Mouse (Mus musculus) regulatory T cell (primary cell): ENCODE results near the gene Zkscan5.
"Not testable (repeated sequence)": the region's sequence is repeated elsewhere in the genome, so short reads cannot be mapped to it uniquely, and the experiment has no call there.

ENCODE experiments used
- in situ Hi-C: fragments of 300-600 bp; cut with MboI, MseI; formaldehyde crosslinking; loops from one replicate; pipeline ENCODE4 v1.15.1; 2025; ENCODE audit warnings: high pct_unique_total_duplicates

Zkscan5 gene

GRCm38 (mm10) chr5:145212216-145212615 is 7.9 kb downstream of the Zkscan5 start:
- in situ Hi-C loops, result loop anchor here (25.0 kb wide), 1 partner anchor 1575 kb away; the partner anchor contains the start of gene Usp12

GRCm38 (mm10) chr5:145213505-145213904 is 9.1 kb downstream of the Zkscan5 start:
- in situ Hi-C loops, result loop anchor here (25.0 kb wide), 1 partner anchor 1574 kb away; the partner anchor contains the start of gene Usp12

- in situ Hi-C loops, result loop anchor here (25.0 kb wide), 1 partner anchor 1573 kb away; the partner anchor contains the start of gene Usp12
Observed at GRCm38 (mm10) chr5:145214679-145215078, 10.3 kb downstream of the Zkscan5 start.

- in situ Hi-C loops, result loop anchor here (25.0 kb wide), 1 partner anchor 1570 kb away; the partner anchor contains the start of gene Usp12
Observed at GRCm38 (mm10) chr5:145217746-145218145, 13.4 kb downstream of the Zkscan5 start.

- in situ Hi-C loops, result loop anchor here (25.0 kb wide), 1 partner anchor 1569 kb away; the partner anchor contains the start of gene Usp12
Observed at GRCm38 (mm10) chr5:145218206-145218605, 13.8 kb downstream of the Zkscan5 start.

- in situ Hi-C loops, result loop anchor here (25.0 kb wide), 1 partner anchor 1569 kb away; the partner anchor contains the start of gene Usp12
Observed at GRCm38 (mm10) chr5:145218671-145219070, 14.3 kb downstream of the Zkscan5 start.

- in situ Hi-C loops, result loop anchor here (25.0 kb wide), 1 partner anchor 1567 kb away; the partner anchor contains the start of gene Usp12
Observed at GRCm38 (mm10) chr5:145219981-145220380, 15.6 kb downstream of the Zkscan5 start.

GRCm38 (mm10) chr5:145222840-145223239 is 18.5 kb downstream of the Zkscan5 start:
- in situ Hi-C loops, result loop anchor here (25.0 kb wide), 1 partner anchor 1564 kb away; the partner anchor contains the start of gene Usp12

- in situ Hi-C loops, result loop anchor here (25.0 kb wide), 1 partner anchor 1564 kb away; the partner anchor contains the start of gene Usp12
Observed at GRCm38 (mm10) chr5:145223395-145223794, 19.0 kb downstream of the Zkscan5 start.

- in situ Hi-C loops, result no loop called here
Observed at GRCm38 (mm10) chr5:145226453-145226852, 22.1 kb downstream of the Zkscan5 start.

- in situ Hi-C loops, result not testable (repeated sequence)
Observed at GRCm38 (mm10) chr5:145229283-145229682, 24.9 kb downstream of the Zkscan5 start.

- in situ Hi-C loops, result loop anchor here (5.0 kb wide), 1 partner anchor 38 kb away; the partner anchor contains the start of gene Atp5j2
Observed at GRCm38 (mm10) chr5:145230641-145231040, 26.3 kb downstream of the Zkscan5 start.

- in situ Hi-C loops, result loop anchor here (5.0 kb wide), 1 partner anchor 39 kb away; the partner anchor contains the start of gene Atp5j2
Observed at GRCm38 (mm10) chr5:145231367-145231871, 27.1 kb downstream of the Zkscan5 start, which contains the start of gene Zfp655. Gene Zfp655, plus strand, starts transcription at chr5:145231715.

GRCm38 (mm10) chr5:145231893-145232411 is 27.6 kb downstream of the Zkscan5 start:
- in situ Hi-C loops, result loop anchor here (5.0 kb wide), 1 partner anchor 40 kb away; the partner anchor contains the start of gene Atp5j2

- in situ Hi-C loops, result loop anchor here (5.0 kb wide), 1 partner anchor 42 kb away; the partner anchor contains the start of gene Atp5j2
Observed at GRCm38 (mm10) chr5:145234636-145235035, 30.3 kb downstream of the Zkscan5 start.

- in situ Hi-C loops, result no loop called here
Observed at GRCm38 (mm10) chr5:145249520-145249919, 45.2 kb downstream of the Zkscan5 start.
